Mouse (Mus musculus) MEL (cell line): ENCODE data around the gene Tph1. TPM values are rescaled to one million over a fixed set of nuclear protein-coding genes. Genes with fewer than 3 reads are reported as not detected.

Experiments
- DNase-seq: peaks from one replicate; pipeline ENCODE4 v3.0.0; 2011; ENCODE audit warnings: low read depth, low spot score
- H3K27ac ChIP-seq: 2 replicates; pipeline ENCODE4 v1.5.1; 2012; ENCODE audit warnings: low read depth, mild to moderate bottlenecking, control low read depth, low read length, moderate library complexity; ENCODE audit not compliant: control insufficient read depth
- H3K27me3 ChIP-seq, 2 experiments: fragments of 150-350 bp in 1 of 2; sonication (generic) in 1 of 2; 2 replicates each; pipeline ENCODE4 v1.6.1; 2012; ENCODE audit warnings: low read length in 2 of 2, mild to moderate bottlenecking in 2 of 2, improper control_type of control experiment in 1 of 2, moderate library complexity in 1 of 2; ENCODE audit not compliant: insufficient read depth in 2 of 2, control insufficient read depth in 1 of 2
- H3K36me3 ChIP-seq, 2 experiments: 2 replicates each; pipeline ENCODE4 v1.6.1; 2012 to 2014; ENCODE audit warnings: low read length in 2 of 2, improper control_type of control experiment in 1 of 2, inconsistent platforms in 1 of 2, mild to moderate bottlenecking in 1 of 2; ENCODE audit not compliant: insufficient read depth in 2 of 2, control insufficient read depth in 1 of 2
- H3K4me1 ChIP-seq, 2 experiments: fragments of 150-350 bp in 1 of 2; sonication (generic) in 1 of 2; 2 replicates each; pipeline ENCODE4 v1.6.1; 2012; ENCODE audit warnings: low read length in 2 of 2, improper control_type of control experiment in 1 of 2, mild to moderate bottlenecking in 1 of 2; ENCODE audit not compliant: insufficient read depth in 2 of 2, control insufficient read depth in 1 of 2
- H3K4me3 ChIP-seq, 2 experiments: fragments of 150-350 bp in 1 of 2; sonication (generic) in 1 of 2; 2 replicates each; pipeline ENCODE4 v1.5.1; 2012; ENCODE audit warnings: low read depth in 2 of 2, low read length in 2 of 2, mild to moderate bottlenecking in 2 of 2, moderate library complexity in 2 of 2, control low read depth in 1 of 2, improper control_type of control experiment in 1 of 2; ENCODE audit not compliant: control insufficient read depth in 1 of 2, insufficient read depth in 1 of 2
- H3K79me2 ChIP-seq: 2 replicates; pipeline ENCODE4 v1.6.1; 2012; ENCODE audit warnings: mild to moderate bottlenecking, low read length, moderate library complexity; ENCODE audit not compliant: control insufficient read depth, poor library complexity, insufficient read depth
- H3K9ac ChIP-seq: 2 replicates; pipeline ENCODE4 v1.6.1; 2012; ENCODE audit warnings: low read depth, mild to moderate bottlenecking, control low read depth, low read length, moderate library complexity; ENCODE audit not compliant: control insufficient read depth, poor library complexity, severe bottlenecking
- H3K9me3 ChIP-seq: fragments of 150-350 bp; sonication (generic); replicated peaks from 2 replicates; pipeline ENCODE4 v1.6.1; 2012; ENCODE audit warnings: mild to moderate bottlenecking, low read length, improper control_type of control experiment, moderate library complexity; ENCODE audit not compliant: insufficient read depth
- CHD1 ChIP-seq: IDR thresholded peaks from 2 replicates; pipeline ENCODE4 v1.6.1; 2012; ENCODE audit warnings: low read depth, mild to moderate bottlenecking, inconsistent platforms, low read length, improper control_type of control experiment
- CTCF ChIP-seq, 3 experiments: IDR thresholded peaks in 2 of 3; conservative IDR thresholded peaks in 1 of 3; 2 replicates each; pipeline ENCODE4 v1.5.1; 2011 to 2012; ENCODE audit warnings: low read length in 3 of 3, low read depth in 2 of 3, mild to moderate bottlenecking in 2 of 3, improper control_type of control experiment in 1 of 3, inconsistent platforms in 1 of 3, mixed read lengths in 1 of 3, moderate library complexity in 1 of 3; ENCODE audit not compliant: control insufficient read depth in 1 of 3, insufficient read depth in 1 of 3, poor library complexity in 1 of 3, severe bottlenecking in 1 of 3
- E2F4 ChIP-seq: IDR thresholded peaks from 2 replicates; pipeline ENCODE4 v1.6.1; 2011; ENCODE audit warnings: low read depth, low read length, improper control_type of control experiment, borderline replicate concordance
- EP300 ChIP-seq, 2 experiments: IDR thresholded peaks; 2 replicates each; pipeline ENCODE4 v1.6.1; 2011; ENCODE audit warnings: improper control_type of control experiment in 2 of 2, low read length in 2 of 2, low read depth in 1 of 2, mild to moderate bottlenecking in 1 of 2
- ETS1 ChIP-seq: IDR thresholded peaks from 2 replicates; pipeline ENCODE4 v1.6.1; 2012; ENCODE audit warnings: low read depth, mild to moderate bottlenecking, inconsistent platforms, low read length, improper control_type of control experiment, moderate library complexity
- GABPA ChIP-seq: IDR thresholded peaks from 2 replicates; pipeline ENCODE4 v1.6.1; 2012; ENCODE audit warnings: low read depth, mild to moderate bottlenecking, inconsistent platforms, low read length, improper control_type of control experiment, moderate library complexity
- GATA1 ChIP-seq: IDR thresholded peaks from 2 replicates; pipeline ENCODE4 v1.6.1; 2011; ENCODE audit warnings: low read depth, low read length, improper control_type of control experiment
- HCFC1 ChIP-seq: IDR thresholded peaks from 2 replicates; pipeline ENCODE4 v1.6.1; 2012; ENCODE audit warnings: low read depth, mild to moderate bottlenecking, inconsistent platforms, low read length, improper control_type of control experiment, moderate library complexity
- JUND ChIP-seq: IDR thresholded peaks from 2 replicates; pipeline ENCODE4 v1.6.1; 2011; ENCODE audit warnings: low read depth, mild to moderate bottlenecking, improper control_type of control experiment, low read length
- MAFK ChIP-seq: IDR thresholded peaks from 2 replicates; pipeline ENCODE4 v1.6.1; 2011; ENCODE audit warnings: low read depth, mild to moderate bottlenecking, low read length, improper control_type of control experiment, borderline replicate concordance
- MAX ChIP-seq: IDR thresholded peaks from 2 replicates; pipeline ENCODE4 v1.6.1; 2011; ENCODE audit warnings: low read length, improper control_type of control experiment
- MEF2A ChIP-seq: IDR thresholded peaks from 2 replicates; pipeline ENCODE4 v1.6.1; 2014; ENCODE audit warnings: low read depth, mild to moderate bottlenecking, inconsistent platforms, low read length, improper control_type of control experiment; ENCODE audit not compliant: poor library complexity, insufficient replicate concordance, severe bottlenecking; ENCODE audit errors: extremely low read depth
- MXI1 ChIP-seq: IDR thresholded peaks from 2 replicates; pipeline ENCODE4 v1.6.1; 2011; ENCODE audit warnings: mild to moderate bottlenecking, low read depth, low read length, improper control_type of control experiment
- NELFE ChIP-seq: IDR thresholded peaks from 2 replicates; pipeline ENCODE4 v1.6.1; 2011; ENCODE audit warnings: low read depth, low read length, improper control_type of control experiment
- POLR2AphosphoS2 ChIP-seq: IDR thresholded peaks from 2 replicates; pipeline ENCODE4 v1.6.1; 2011; ENCODE audit warnings: low read length, improper control_type of control experiment
- RAD21 ChIP-seq: IDR thresholded peaks from 2 replicates; pipeline ENCODE4 v1.6.1; 2011; ENCODE audit warnings: mild to moderate bottlenecking, low read depth, low read length, improper control_type of control experiment
- RCOR1 ChIP-seq: IDR thresholded peaks from 2 replicates; pipeline ENCODE4 v1.6.1; 2012; ENCODE audit warnings: low read depth, mild to moderate bottlenecking, inconsistent platforms, low read length, improper control_type of control experiment
- SMC3 ChIP-seq: IDR thresholded peaks from 2 replicates; pipeline ENCODE4 v1.6.1; 2011; ENCODE audit warnings: low read depth, low read length, improper control_type of control experiment
- TAL1 ChIP-seq: IDR thresholded peaks from 2 replicates; pipeline ENCODE4 v1.6.1; 2012; ENCODE audit warnings: mild to moderate bottlenecking, inconsistent platforms, low read length, moderate library complexity, mixed read lengths
- TBP ChIP-seq: IDR thresholded peaks from 2 replicates; pipeline ENCODE4 v1.8.0; 2011; ENCODE audit warnings: low read depth, low read length, improper control_type of control experiment
- UBTF ChIP-seq: IDR thresholded peaks from 2 replicates; pipeline ENCODE4 v1.6.1; 2012; ENCODE audit warnings: low read depth, mild to moderate bottlenecking, inconsistent platforms, low read length, improper control_type of control experiment, moderate library complexity, borderline replicate concordance; ENCODE audit not compliant: insufficient read depth
- USF1 ChIP-seq: IDR thresholded peaks from 2 replicates; pipeline ENCODE4 v1.6.1; 2014; ENCODE audit warnings: low read depth, mild to moderate bottlenecking, inconsistent platforms, low read length, improper control_type of control experiment, moderate library complexity
- USF2 ChIP-seq, 2 experiments: IDR thresholded peaks; 2 replicates each; pipeline ENCODE4 v1.6.1; 2011 to 2012; ENCODE audit warnings: improper control_type of control experiment in 2 of 2, low read length in 2 of 2, borderline replicate concordance in 1 of 2, inconsistent platforms in 1 of 2, low read depth in 1 of 2, mild to moderate bottlenecking in 1 of 2; ENCODE audit not compliant: insufficient read depth in 1 of 2
- ZC3H11A ChIP-seq: IDR thresholded peaks from 2 replicates; pipeline ENCODE4 v1.6.1; 2012; ENCODE audit warnings: low read depth, mild to moderate bottlenecking, inconsistent platforms, low read length, improper control_type of control experiment
- ZKSCAN1 ChIP-seq: IDR thresholded peaks from 2 replicates; pipeline ENCODE4 v1.6.1; 2012; ENCODE audit warnings: low read depth, mild to moderate bottlenecking, inconsistent platforms, low read length, improper control_type of control experiment, moderate library complexity
- ZNF384 ChIP-seq: IDR thresholded peaks from 2 replicates; pipeline ENCODE4 v1.6.1; 2012; ENCODE audit warnings: low read depth, mild to moderate bottlenecking, inconsistent platforms, low read length, improper control_type of control experiment
- polyA plus RNA-seq, 2 experiments: library from polyadenylated mRNA; stranded (reverse) in 1 of 2; unstranded in 1 of 2; fragments of >175 nt in 1 of 2; fragments of >200 nt in 1 of 2; gene quantifications; 2 replicates each; pipeline versions ENCODE4 v1.2.1 to v1.2.4; 2012; ENCODE audit warnings: low replicate concordance in 2 of 2, low read depth in 1 of 2; ENCODE audit not compliant: insufficient read length in 2 of 2, insufficient read depth in 1 of 2, missing spikeins in 1 of 2
- total RNA-seq: library from RNA; depleted of rRNA; stranded (reverse); fragments of 300-350 nt; gene quantifications from 2 replicates; pipeline ENCODE4 v1.2.3, GENCODE M21; 2012

The Tph1 gene
- total and polyA plus RNA-seq, 3 experiments: 0.03 TPM; not detected in 2

- Histone ChIP-seq H3K27me3 (no peaks in the 10 kb centered on the region), H3K9me3 (no peaks in the 10 kb centered on the region), H3K4me3 (no peak overlapping the region), H3K27ac (no peak overlapping the region), H3K36me3 (peaks cover 0 to 10% of the 10 kb centered on the region in 2 experiments; a peak in 2 of 4 replicates), H3K79me2 (peaks cover 6% of the 10 kb centered on the region), H3K9ac (no peak overlapping the region), H3K4me1 (peaks cover 11 to 26% of the 10 kb centered on the region in 2 experiments; a peak in 3 of 4 replicates)
- peak; percentile 57 for TF ChIP-seq ZC3H11A
- TF ChIP-seq RCOR1: no peak
- no peak for TF ChIP-seq GABPA
- no peak for TF ChIP-seq GATA1
- no peak for TF ChIP-seq TAL1
- TF ChIP-seq SMC3: peak; percentile 77
- no peak for TF ChIP-seq NELFE
- no peak for TF ChIP-seq USF1
- TF ChIP-seq TBP: 0 out of 2 replicates have a peak, but pooled peaks have one; percentile 15
- no peak for TF ChIP-seq CHD1
- no peak for TF ChIP-seq MAFK
- TF ChIP-seq POLR2AphosphoS2: no peak
- TF ChIP-seq MEF2A: no peak
- no peak for TF ChIP-seq EP300 (IDR thresholded peaks at IDR 0.05; ENCODE audit: low read depth in 1 of 2, low read length in 2 of 2)
- TF ChIP-seq ETS1: no peak
- no peak for TF ChIP-seq JUND
- no peak for TF ChIP-seq ZKSCAN1
- TF ChIP-seq ZNF384: no peak
- no peak for TF ChIP-seq USF2 (IDR thresholded peaks at IDR 0.05; ENCODE audit: borderline replicate concordance in 1 of 2, insufficient read depth in 1 of 2, low read depth in 1 of 2, low read length in 2 of 2)
- TF ChIP-seq CTCF (IDR thresholded peaks at IDR 0.05 in 2 of 3, conservative IDR thresholded peaks at IDR 0.05 in 1 of 3; ENCODE audit: control insufficient read depth in 1 of 3, insufficient read depth in 1 of 3, low read depth in 2 of 3, low read length in 3 of 3, poor library complexity in 1 of 3, severe bottlenecking in 1 of 3): peak; percentile 80 to 91 (median 87)
- TF ChIP-seq MXI1: no peak
- no peak for TF ChIP-seq UBTF
- peak; percentile 74 for TF ChIP-seq RAD21
- no peak for TF ChIP-seq MAX
- TF ChIP-seq HCFC1: no peak
- TF ChIP-seq E2F4: no peak
- peak; percentile 79 for DNase-seq
Observed at GRCm38 (mm10) chr7:46714518-46714917, 42.2 kb upstream of the Tph1 start.
